Mouse (Mus musculus) macrophage (primary cell): Measurements from ENCODE around the gene Cit. TPM values are rescaled to one million over a fixed set of nuclear protein-coding genes. Genes with fewer than 3 reads are reported as not detected.

ENCODE experiments used
- H3K27ac ChIP-seq: fragments of 350-480 bp; formaldehyde crosslinking; 2 replicates; pipeline ENCODE4 v1.9.0; 2021
- H3K36me3 ChIP-seq: fragments of 350-480 bp; formaldehyde crosslinking; 2 replicates; pipeline ENCODE4 v1.9.0; 2021; ENCODE audit errors: inconsistent target
- H3K4me3 ChIP-seq: fragments of 350-480 bp; formaldehyde crosslinking; 2 replicates; pipeline ENCODE4 v1.9.0; 2021; ENCODE audit errors: inconsistent target
- H3K79me2 ChIP-seq: fragments of 350-480 bp; formaldehyde crosslinking; 2 replicates; pipeline ENCODE4 v1.9.0; 2021; ENCODE audit errors: inconsistent target
- WGBS: methylation state at CpG from one replicate; pipeline ENCODE4 v1.1.7; 2026; ENCODE audit warnings: inconsistent platforms; ENCODE audit not compliant: missing documents; 5-methylcytosine and 5-hydroxymethylcytosine counted together
- polyA plus RNA-seq: library from polyadenylated mRNA; stranded (reverse); fragments of 250-400 nt; gene quantifications from 3 replicates; pipeline ENCODE4 v1.2.4, GENCODE M21; 2018; ENCODE audit warnings: inconsistent platforms

Cit gene
- polyA plus RNA-seq, 1 experiment from 2014 or later, result 1.9 TPM

DNA sequence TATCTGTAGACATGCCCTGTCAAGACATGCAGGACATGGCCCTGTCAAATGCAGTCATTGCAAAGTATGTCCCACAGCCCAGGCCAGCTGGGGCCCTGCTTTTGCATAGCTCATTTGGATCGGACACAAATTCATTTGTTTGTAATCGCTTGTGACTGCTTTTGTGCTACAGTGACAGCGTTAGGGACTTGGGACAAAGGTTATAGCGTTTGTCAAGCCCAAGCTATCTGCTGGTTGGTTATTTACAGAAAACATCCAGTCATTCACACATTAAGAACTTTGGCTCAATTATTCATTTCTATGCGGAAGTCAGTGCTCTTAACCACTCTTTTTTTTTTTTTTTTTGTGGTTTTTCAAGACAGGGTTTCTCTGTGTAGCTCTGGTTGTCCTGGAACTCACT is 207.1 kb downstream of the Cit start:
- no peaks in the 10 kb centered on the region for H3K79me2 ChIP-seq
- 53% methylated on average over 5 of the region's 5 CpGs for WGBS
- H3K27ac ChIP-seq, result no peak overlapping the region
- no peaks in the 10 kb centered on the region for H3K36me3 ChIP-seq
- H3K4me3 ChIP-seq, result no peak overlapping the region

DNA sequence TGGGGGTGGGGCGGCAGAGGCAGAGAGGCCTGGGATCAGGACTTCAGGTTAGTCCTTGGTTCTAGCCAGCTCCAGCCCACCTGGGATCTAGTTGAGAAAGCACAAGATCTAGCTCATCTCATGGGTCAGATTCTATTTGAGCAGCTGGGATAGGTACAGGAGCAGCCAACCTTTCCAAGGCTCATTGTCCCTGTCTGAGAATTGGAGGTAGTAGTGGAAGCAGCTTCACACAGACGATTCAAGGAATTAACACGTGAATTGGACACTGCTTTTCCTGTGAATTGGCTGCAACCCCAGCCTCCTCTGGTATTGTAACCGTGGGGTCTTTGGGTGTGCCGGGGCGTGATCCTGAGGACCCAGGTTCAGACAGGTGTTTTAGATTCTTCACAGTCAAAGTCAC is 207.7 kb downstream of the Cit start:
- 83% methylated on average over 6 of the region's 6 CpGs for WGBS

More for the DNA sequence above, 207.7 kb downstream of the Cit start:
- no peak overlapping the region for H3K4me3 ChIP-seq
- H3K79me2 ChIP-seq, result no peaks in the 10 kb centered on the region
- H3K27ac ChIP-seq, result no peak overlapping the region
- H3K36me3 ChIP-seq, result no peaks in the 10 kb centered on the region

Other genes starting within 250 kb of the Cit start
- 53.2 to 67.5 TPM (median 59.0 TPM) in 3 replicates for gene Rab35, start 213.4 kb upstream of the Cit start, polyA plus RNA-seq
- 2.0 to 3.9 TPM (median 2.5 TPM) in 3 replicates for gene Bicdl1, start 113.7 kb upstream of the Cit start, polyA plus RNA-seq
- gene Prkab1, start 179.2 kb downstream of the Cit start, polyA plus RNA-seq, result 28.3 to 36.5 TPM (median 36.2 TPM) in 3 replicates
- gene Tmem233, start 238.0 kb downstream of the Cit start, polyA plus RNA-seq, result not detected in 3 replicates